Mouse (Mus musculus) embryo, embryonic 11 days (tissue): ENCODE data around the gene Ctbp1.

Experiments
- DNase-seq: peaks from one replicate; pipeline ENCODE4 v3.0.0-alpha.2; 2015

Gene Ctbp1

GRCm38 (mm10) chr5:33239934-33240333 is 34.9 kb downstream of the Ctbp1 start:
- DNase-seq: no peak

GRCm38 (mm10) chr5:33239111-33239714 is 35.6 kb downstream of the Ctbp1 start:
- DNase-seq: no peak

- no peak for DNase-seq
Measured at GRCm38 (mm10) chr5:33238256-33238645, 36.5 kb downstream of the Ctbp1 start.

GRCm38 (mm10) chr5:33237600-33238255 is 37.1 kb downstream of the Ctbp1 start:
- DNase-seq: no peak

GRCm38 (mm10) chr5:33234391-33235031 is 40.3 kb downstream of the Ctbp1 start:
- no peak for DNase-seq

- no peak for DNase-seq
Measured at GRCm38 (mm10) chr5:33232791-33233190, 42.0 kb downstream of the Ctbp1 start.

- no peak for DNase-seq
Measured at GRCm38 (mm10) chr5:33230285-33230684, 44.5 kb downstream of the Ctbp1 start.

GRCm38 (mm10) chr5:33228428-33228827 is 46.4 kb downstream of the Ctbp1 start:
- DNase-seq: no peak

- no peak for DNase-seq
Measured at GRCm38 (mm10) chr5:33225673-33226072, 49.1 kb downstream of the Ctbp1 start.

- DNase-seq: no peak
Measured at GRCm38 (mm10) chr5:33224491-33224890, 50.3 kb downstream of the Ctbp1 start.

- no peak for DNase-seq
Measured at GRCm38 (mm10) chr5:33222841-33223744, 51.7 kb downstream of the Ctbp1 start.

GRCm38 (mm10) chr5:33222389-33222788 is 52.4 kb downstream of the Ctbp1 start:
- DNase-seq: peak; percentile 41

GRCm38 (mm10) chr5:33220350-33221044 is 54.3 kb downstream of the Ctbp1 start:
- no peak for DNase-seq

GRCm38 (mm10) chr5:33219831-33220230 is 55.0 kb downstream of the Ctbp1 start:
- no peak for DNase-seq

- DNase-seq: no peak
Measured at GRCm38 (mm10) chr5:33218746-33219449, 55.9 kb downstream of the Ctbp1 start.

- peak; percentile 58 for DNase-seq
Measured at GRCm38 (mm10) chr5:33218081-33218480, 56.7 kb downstream of the Ctbp1 start, which contains the start of gene Spon2. TSS of gene Spon2 (minus strand) at chr5:33218455.

GRCm38 (mm10) chr5:33217663-33218062 is 57.1 kb downstream of the Ctbp1 start:
- DNase-seq: peak; percentile 22

- DNase-seq: no peak
Measured at GRCm38 (mm10) chr5:33214723-33215122, 60.1 kb downstream of the Ctbp1 start.

- no peak for DNase-seq
Measured at GRCm38 (mm10) chr5:33211254-33211653, 63.5 kb downstream of the Ctbp1 start.

GRCm38 (mm10) chr5:33210515-33210914 is 64.3 kb downstream of the Ctbp1 start:
- no peak for DNase-seq

- no peak for DNase-seq
Measured at GRCm38 (mm10) chr5:33208533-33209245, 66.1 kb downstream of the Ctbp1 start.
